ENCODE assay signal across 21 mouse cellular contexts in the genomic region with DNA sequence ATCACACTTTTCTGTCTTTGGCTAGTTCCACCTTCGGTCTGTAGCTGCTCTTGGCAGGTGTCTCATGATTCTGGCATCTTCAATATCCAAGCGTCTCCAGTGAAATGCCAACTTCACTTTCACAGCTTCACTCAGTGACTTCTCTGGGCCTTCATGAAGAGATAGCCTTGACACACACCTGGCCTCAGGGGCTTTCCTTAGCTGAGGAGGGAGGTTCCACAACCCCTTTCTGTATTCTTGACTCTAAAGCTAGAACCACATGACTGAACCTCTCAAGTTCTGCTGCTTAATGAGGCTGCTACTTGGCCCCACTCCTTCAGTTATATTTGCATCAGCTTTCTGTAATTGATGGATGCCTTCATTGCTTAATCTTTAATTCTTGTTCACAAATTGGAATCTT.
"Had no signal": no experiment of that assay in that cellular context is flagged by ENCODE, and none has a peak within 500 bp of the region (broad histone marks: within the 10 kb centered on the region; RNA-seq: fewer than 3 reads in every experiment).

No protein-coding gene starts in this region.

- H3K36me3 ChIP-seq: liver, embryonic 15.5 days; lung, embryonic 15.5 days; midbrain, embryonic 15.5 days; stomach, embryonic 15.5 days had no signal

- H3K4me1 ChIP-seq: stomach, embryonic 15.5 days had no signal

- H3K4me2 ChIP-seq: liver, embryonic 15.5 days; lung, embryonic 15.5 days; midbrain, embryonic 11.5 days; midbrain, embryonic 13.5 days; midbrain, embryonic 15.5 days; neural tube, embryonic 12.5 days; stomach, embryonic 15.5 days had no signal

- H3K27me3 ChIP-seq: liver, embryonic 15.5 days; lung, embryonic 15.5 days; megakaryocyte, embryonic 14.5 days; midbrain, embryonic 13.5 days; midbrain, embryonic 15.5 days; neural tube, embryonic 12.5 days; stomach, embryonic 15.5 days had no signal

- H3K9me3 ChIP-seq: liver, embryonic 15.5 days; lung, embryonic 15.5 days; megakaryocyte, embryonic 14.5 days; midbrain, embryonic 13.5 days; midbrain, embryonic 15.5 days; neural tube, embryonic 12.5 days; stomach, embryonic 15.5 days had no signal

- H3K27ac ChIP-seq: liver, embryonic 15.5 days; lung, embryonic 15.5 days; macrophage; midbrain, embryonic 13.5 days; midbrain, embryonic 15.5 days; neural tube, embryonic 12.5 days; stomach, embryonic 15.5 days; stomach, postnatal 0 days had no signal

- ATAC-seq: liver, postnatal 0 days; lung, postnatal 0 days; midbrain, embryonic 13.5 days; midbrain, embryonic 15.5 days had no signal

- H3K9ac ChIP-seq: liver, embryonic 15.5 days; liver, postnatal 0 days; lung, embryonic 15.5 days; midbrain, embryonic 13.5 days; midbrain, embryonic 15.5 days; neural tube, embryonic 12.5 days; stomach, embryonic 15.5 days had no signal

- DNase-seq: liver, postnatal 0 days; lung, adult 2 months; lung, postnatal 14 days; lung, postnatal 36 days; right cerebral cortex, postnatal 14 days; right cerebral cortex, postnatal 4 days; spleen, adult 18-20 months; thymus, adult 2 months; thymus, postnatal 25 days; thymus, postnatal 4 days had no signal

- H3K4me3 ChIP-seq: liver, embryonic 15.5 days; lung, embryonic 15.5 days; megakaryocyte, embryonic 14.5 days; midbrain, embryonic 13.5 days; midbrain, embryonic 15.5 days; neural tube, embryonic 12.5 days; stomach, embryonic 15.5 days had no signal
